Mouse (Mus musculus): ENCODE measurements at regions not wholly inside any gene's neighbourhood (a gene's known extent, or its start where the extent isn't known, plus 50 kb on each side); places are given as distances from the start of the nearest gene placed in this dataset.
A peak's percentile ranks its signal among the peaks of the same experiment; 100 is the strongest.

DNA sequence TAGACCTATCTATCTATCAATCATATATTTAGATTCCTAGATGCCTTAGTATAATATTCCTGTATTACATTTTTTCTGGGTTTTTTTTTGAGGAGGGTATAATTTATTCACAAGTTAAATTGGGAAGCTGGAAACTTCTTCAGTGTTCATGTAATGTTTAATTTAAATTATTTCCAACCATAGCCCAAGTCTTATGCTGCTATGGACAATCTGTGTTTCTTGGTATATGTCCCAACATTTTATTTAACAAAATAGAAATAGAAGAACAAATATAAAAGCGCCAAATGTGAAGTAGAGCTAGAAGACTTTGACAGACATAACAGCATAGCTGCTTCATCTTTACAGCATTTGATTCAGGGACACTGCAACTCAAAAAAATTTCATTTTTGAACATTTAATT lies 321.2 kb upstream of the Nr2f1 start:
- DNase-seq (ENCODE audit: low spot score) = no peak
- Histone ChIP-seq H3K27me3 (ENCODE audit: insufficient read depth, low read length) (no peaks in the 10 kb centered on the region), H3K36me3 (ENCODE audit: insufficient read depth, low read length) (no peaks in the 10 kb centered on the region), H3K4me3 (ENCODE audit: low read length) (no peak overlapping the region), H3K9me3 (ENCODE audit: low read length) (no peaks in the 10 kb centered on the region), H3K9ac (replicated peaks; ENCODE audit: low read length) (no peak overlapping the region), H3K27ac (no peak overlapping the region), H3K4me1 (ENCODE audit: insufficient read depth, low read length) (no peaks in the 10 kb centered on the region), H3K4me2 (ENCODE audit: low read depth, low read length) (no peak overlapping the region)
- no peak for TF ChIP-seq CTCF (IDR thresholded peaks at IDR 0.05; ENCODE audit: low read depth)
- ATAC-seq = no peak
- WGBS = 96% methylated on average over 1 of the region's 1 CpGs

DNA sequence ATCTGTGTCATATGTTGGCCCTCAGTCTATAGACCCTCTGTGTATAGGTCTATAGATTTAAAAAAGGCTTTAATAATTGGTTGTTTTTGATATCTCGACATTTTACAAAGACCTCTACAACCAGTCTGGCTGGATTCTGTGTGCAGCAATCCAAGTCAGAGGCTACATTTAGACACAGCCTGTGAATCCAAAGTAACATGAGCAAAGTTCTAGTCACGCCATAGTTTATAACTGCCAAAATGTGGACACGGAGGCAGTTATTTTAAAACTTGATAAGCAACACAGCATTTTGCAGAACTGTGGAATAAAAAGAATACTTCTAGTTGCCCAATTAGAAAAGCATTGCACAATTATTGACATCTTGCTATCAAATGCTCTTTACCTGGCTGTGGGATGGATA lies 320.6 kb upstream of the Nr2f1 start:
- no peak for ATAC-seq
- Histone ChIP-seq H3K27ac (no peak overlapping the region), H3K36me3 (ENCODE audit: insufficient read depth, low read length) (no peaks in the 10 kb centered on the region), H3K9me3 (ENCODE audit: low read length) (no peaks in the 10 kb centered on the region), H3K4me2 (ENCODE audit: low read depth, low read length) (no peak overlapping the region), H3K4me1 (ENCODE audit: insufficient read depth, low read length) (no peaks in the 10 kb centered on the region), H3K4me3 (ENCODE audit: low read length) (no peak overlapping the region), H3K27me3 (ENCODE audit: insufficient read depth, low read length) (no peaks in the 10 kb centered on the region), H3K9ac (replicated peaks; ENCODE audit: low read length) (no peak overlapping the region)
- WGBS = 88% methylated on average over 3 of the region's 3 CpGs
- no peak for TF ChIP-seq CTCF (IDR thresholded peaks at IDR 0.05; ENCODE audit: low read depth)
- DNase-seq (ENCODE audit: low spot score) = no peak

DNA sequence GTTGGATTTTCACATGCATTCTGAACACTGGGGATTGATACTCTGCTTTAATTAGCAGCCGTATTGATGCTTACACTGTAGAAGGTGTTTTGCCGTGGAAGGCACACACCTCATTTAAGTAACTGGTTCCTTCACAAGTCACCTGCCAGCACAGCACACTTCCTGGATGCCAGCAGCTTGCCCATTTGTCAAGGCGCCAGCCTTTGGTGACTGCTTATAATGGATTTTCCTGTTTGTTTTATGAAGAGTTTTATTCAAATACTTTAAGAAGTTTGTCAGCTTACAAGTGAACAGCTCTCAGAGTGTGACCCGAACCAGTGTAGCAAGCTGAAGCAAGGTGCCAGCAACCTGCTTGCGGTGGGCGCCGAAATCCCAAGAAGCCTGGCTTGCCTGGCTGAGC lies 301.0 kb upstream of the Nr2f1 start:
- no peaks in the 10 kb centered on the region for H3K4me1 ChIP-seq (ENCODE audit: insufficient read depth, low read length)
- H3K9me3 ChIP-seq (ENCODE audit: low read length) = no peaks in the 10 kb centered on the region
- 80% methylated on average over 7 of the region's 7 CpGs for WGBS
- no peak overlapping the region for H3K4me3 ChIP-seq (ENCODE audit: low read length)
- no peak overlapping the region for H3K9ac ChIP-seq (replicated peaks; ENCODE audit: low read length)
- DNase-seq (ENCODE audit: low spot score) = no peak
- H3K4me2 ChIP-seq (ENCODE audit: low read depth, low read length) = no peak overlapping the region
- TF ChIP-seq CTCF (IDR thresholded peaks at IDR 0.05; ENCODE audit: low read depth) = no peak
- H3K27me3 ChIP-seq (ENCODE audit: insufficient read depth, low read length) = no peaks in the 10 kb centered on the region
- no peak overlapping the region for H3K27ac ChIP-seq
- H3K36me3 ChIP-seq (ENCODE audit: insufficient read depth, low read length) = no peaks in the 10 kb centered on the region
- no peak for ATAC-seq

DNA sequence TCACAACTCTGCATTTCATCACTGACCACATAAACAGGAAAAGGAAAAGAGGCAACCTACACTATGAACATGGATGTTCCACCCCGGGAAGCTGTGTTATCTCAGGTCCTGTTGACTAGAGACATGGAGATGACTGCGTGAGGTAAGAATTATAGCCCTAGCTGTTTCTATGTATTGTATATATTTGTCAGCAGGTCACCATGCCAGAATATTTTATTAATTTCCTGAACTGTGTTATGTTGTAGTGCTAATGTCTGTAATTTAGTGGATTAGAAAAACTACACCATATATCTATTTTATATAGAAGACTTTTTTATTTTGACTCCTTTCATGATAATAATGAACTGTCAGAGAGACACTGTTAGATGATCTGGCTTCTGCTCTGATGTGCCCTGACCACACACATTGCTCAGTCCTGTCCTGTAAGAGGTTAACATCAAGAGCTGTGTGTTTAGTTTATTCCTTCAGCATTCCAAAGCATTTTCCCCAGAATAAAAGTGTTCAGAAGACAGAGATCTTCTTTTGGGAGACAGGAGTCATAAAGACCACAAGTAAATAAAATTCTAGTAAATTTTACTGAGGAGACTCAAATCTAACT lies 284.3 kb upstream of the Nr2f1 start:
- Histone ChIP-seq H3K27ac (no peak overlapping the region), H3K27me3 (ENCODE audit: insufficient read depth, low read length) (no peaks in the 10 kb centered on the region), H3K4me1 (ENCODE audit: insufficient read depth, low read length) (no peaks in the 10 kb centered on the region; the same call in 1 of the 2 replicates), H3K4me3 (ENCODE audit: low read length) (no peak overlapping the region), H3K4me2 (ENCODE audit: low read depth, low read length) (no peak overlapping the region), H3K9ac (replicated peaks; ENCODE audit: low read length) (no peak overlapping the region), H3K36me3 (ENCODE audit: insufficient read depth, low read length) (no peaks in the 10 kb centered on the region), H3K9me3 (ENCODE audit: low read length) (peaks cover 5% of the 10 kb centered on the region; the same call in 1 of the 2 replicates)
- ATAC-seq (no peak), DNase-seq (ENCODE audit: low spot score) (no peak)
- WGBS = 71% methylated on average over 2 of the region's 2 CpGs
- no peak for TF ChIP-seq CTCF (IDR thresholded peaks at IDR 0.05; ENCODE audit: low read depth)

DNA sequence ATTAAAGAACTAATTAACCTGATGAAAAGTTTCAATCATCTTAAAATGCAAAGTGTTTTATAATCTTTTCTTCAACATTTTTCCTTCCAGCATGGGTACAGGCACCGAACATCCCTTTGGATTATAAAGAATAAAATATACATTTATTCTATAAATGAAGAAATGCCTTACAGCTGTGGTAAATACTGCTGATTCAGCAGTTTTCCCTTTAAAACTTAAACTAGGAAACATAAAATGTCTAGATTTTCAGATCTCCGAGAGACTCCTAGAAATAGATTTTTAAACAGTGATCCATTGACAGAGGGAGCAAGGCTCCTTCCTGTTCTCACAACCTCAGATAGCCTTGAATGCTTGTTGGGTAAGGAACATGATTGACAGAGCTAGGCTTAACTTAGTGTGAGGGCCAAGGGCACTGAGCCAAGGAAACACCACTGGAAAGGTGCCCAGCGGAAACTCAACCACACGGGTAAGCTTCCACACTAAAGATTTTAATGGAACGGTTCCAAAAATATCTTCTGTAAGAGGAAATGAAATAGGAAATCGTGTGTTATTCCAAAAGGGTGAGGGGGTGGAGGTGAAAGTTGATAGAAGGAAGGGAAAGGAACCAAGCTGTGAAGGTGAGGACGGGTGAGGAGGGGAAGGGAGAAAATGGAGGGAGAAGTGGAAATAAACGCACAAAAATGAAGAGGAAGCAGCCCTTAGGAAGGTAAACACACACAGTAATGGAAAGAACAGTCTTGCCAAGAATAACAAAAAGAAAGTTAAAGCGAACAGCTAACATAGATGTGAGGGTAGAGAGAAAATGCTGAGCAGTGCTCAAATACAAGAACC lies 283.6 kb upstream of the Nr2f1 start:
- H3K4me2 ChIP-seq (ENCODE audit: low read depth, low read length) = 0 out of 2 replicates have a peak overlapping the region, but pooled peaks have one; percentile 5

DNA sequence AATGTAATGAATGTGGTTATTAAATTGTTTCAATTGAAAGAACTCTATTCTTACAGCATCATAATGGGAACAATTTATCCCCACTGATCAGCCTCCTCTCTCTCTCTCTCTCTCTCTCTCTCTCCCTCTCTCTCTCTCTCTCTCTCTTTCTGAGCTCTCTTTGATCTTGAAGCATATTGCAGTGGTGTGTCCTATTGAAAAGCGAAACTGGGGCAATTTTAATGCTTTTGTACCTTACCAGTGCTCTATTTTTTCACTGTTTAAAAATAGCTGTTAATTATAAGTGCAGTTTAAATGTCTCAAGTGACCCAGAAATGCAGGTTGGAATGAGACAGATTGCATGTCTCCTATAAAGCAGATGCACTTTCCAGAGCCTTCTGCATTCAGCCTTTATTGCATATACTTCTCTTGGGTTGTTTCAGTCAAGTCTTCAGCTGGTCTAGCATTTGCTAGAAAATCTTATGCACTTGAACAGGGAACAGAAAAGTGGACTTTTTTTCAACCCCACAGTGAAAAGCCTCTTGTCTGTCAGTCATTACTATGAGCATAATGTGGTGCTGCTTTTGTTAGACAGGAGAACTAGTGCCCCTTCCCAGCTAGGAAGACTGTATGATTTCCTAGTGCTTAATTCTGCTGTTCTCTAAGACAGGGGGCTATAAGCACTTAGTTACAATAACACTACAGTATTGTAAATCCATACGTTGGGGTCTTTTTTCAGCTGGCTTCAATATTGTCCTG lies 251.9 kb upstream of the Nr2f1 start:
- H3K9me3 ChIP-seq (ENCODE audit: low read length) = no peaks in the 10 kb centered on the region
- no peak overlapping the region for H3K4me3 ChIP-seq (ENCODE audit: low read length)
- H3K27ac ChIP-seq = no peak overlapping the region
- 56% methylated on average over 2 of the region's 2 CpGs for WGBS
- H3K9ac ChIP-seq (replicated peaks; ENCODE audit: low read length) = no peak overlapping the region
- no peaks in the 10 kb centered on the region for H3K36me3 ChIP-seq (ENCODE audit: insufficient read depth, low read length)
- peak; percentile 17 for DNase-seq (ENCODE audit: low spot score)
- TF ChIP-seq CTCF (IDR thresholded peaks at IDR 0.05; ENCODE audit: low read depth) = no peak
- H3K4me1 ChIP-seq (ENCODE audit: insufficient read depth, low read length) = no peaks in the 10 kb centered on the region
- H3K27me3 ChIP-seq (ENCODE audit: insufficient read depth, low read length) = no peaks in the 10 kb centered on the region
- no peak overlapping the region for H3K4me2 ChIP-seq (ENCODE audit: low read depth, low read length)
- ATAC-seq = no peak; the same call in 1 of the 2 replicates

More for the DNA sequence above, 283.6 kb upstream of the Nr2f1 start:
- no peak overlapping the region for H3K27ac ChIP-seq
- H3K9ac ChIP-seq (replicated peaks; ENCODE audit: low read length) = no peak overlapping the region
- H3K36me3 ChIP-seq (ENCODE audit: insufficient read depth, low read length) = no peaks in the 10 kb centered on the region
- DNase-seq (ENCODE audit: low spot score) = peak; percentile 57
- 0 out of 2 replicates have a peak, but pooled peaks have one; percentile 55 for ATAC-seq
- 46% methylated on average over 9 of the region's 9 CpGs for WGBS
- H3K4me3 ChIP-seq (ENCODE audit: low read length) = no peak overlapping the region
- no peak for TF ChIP-seq CTCF (IDR thresholded peaks at IDR 0.05; ENCODE audit: low read depth)
- H3K4me1 ChIP-seq (ENCODE audit: insufficient read depth, low read length) = no peaks in the 10 kb centered on the region; the same call in 1 of the 2 replicates
- no peaks in the 10 kb centered on the region for H3K27me3 ChIP-seq (ENCODE audit: insufficient read depth, low read length)
- H3K9me3 ChIP-seq (ENCODE audit: low read length) = peaks cover 5% of the 10 kb centered on the region; the same call in 1 of the 2 replicates

Measured in hindbrain, postnatal 0 days (tissue).